Mouse (Mus musculus) limb, embryonic 11.5 days (tissue): ENCODE measurements around the gene Pappa. TPM values are rescaled to one million over a fixed set of nuclear protein-coding genes. Genes with fewer than 3 reads are reported as not detected.

Experiments used
- ATAC-seq: fragments of 200-750 bp; cut with Nextera tagmentation; 2 replicates; pipeline ENCODE4 v1.8.0; 2017; ENCODE audit warnings: low read depth; ENCODE audit not compliant: insufficient number of reproducible peaks, low FRiP score, low TSS enrichment
- DNase-seq: peaks from one replicate; pipeline ENCODE4 v3.0.0-alpha.2; 2015; ENCODE audit warnings: low spot score
- H3K27ac ChIP-seq: fragments of 300-500 bp; sonication (generic); replicated peaks from 2 replicates; pipeline ENCODE4 v1.5.1; 2014; ENCODE audit warnings: low read depth, mild to moderate bottlenecking, low read length
- H3K27me3 ChIP-seq: fragments of 300-500 bp; sonication (generic); 2 replicates; pipeline ENCODE4 v1.6.1; 2014; ENCODE audit warnings: mild to moderate bottlenecking, low read length, mixed read lengths; ENCODE audit not compliant: control insufficient read depth, insufficient read depth
- H3K36me3 ChIP-seq: fragments of 300-500 bp; sonication (generic); 2 replicates; pipeline ENCODE4 v1.6.1; 2014; ENCODE audit warnings: mild to moderate bottlenecking, low read length, moderate library complexity, mixed read lengths; ENCODE audit not compliant: control insufficient read depth, insufficient read depth
- H3K4me1 ChIP-seq: fragments of 300-500 bp; sonication (generic); 2 replicates; pipeline ENCODE4 v1.6.1; 2014; ENCODE audit warnings: low read length, mixed read lengths; ENCODE audit not compliant: control insufficient read depth, insufficient read depth
- H3K4me2 ChIP-seq: fragments of 300-500 bp; sonication (generic); 2 replicates; pipeline ENCODE4 v1.6.1; 2014; ENCODE audit warnings: low read depth, mild to moderate bottlenecking, moderate library complexity; ENCODE audit not compliant: severe bottlenecking
- H3K4me3 ChIP-seq: fragments of 300-500 bp; sonication (generic); 2 replicates; pipeline ENCODE4 v1.5.1; 2014; ENCODE audit warnings: low read depth, low read length
- H3K9ac ChIP-seq: fragments of 300-500 bp; sonication (generic); 2 replicates; pipeline ENCODE4 v1.6.1; 2014; ENCODE audit warnings: mild to moderate bottlenecking, low read length
- H3K9me3 ChIP-seq: fragments of 300-500 bp; sonication (generic); 2 replicates; pipeline ENCODE4 v1.6.1; 2016; ENCODE audit warnings: low read length; ENCODE audit not compliant: control insufficient read depth
- WGBS: fragments of 180-500 bp; shearing (Covaris S2); extraction: QIAGEN DNeasy Blood & Tissue Kit; methylation state at CpG from one replicate; pipeline ENCODE4 v1.1.7; 2014; 5-methylcytosine and 5-hydroxymethylcytosine counted together
- polyA plus RNA-seq: library from polyadenylated mRNA; unstranded; fragments of >200 nt; fragmentation: Nextera tagmentation; extraction: Ambion mirVana; gene quantifications from 2 replicates; pipeline ENCODE4 v1.2.1, GENCODE M21; 2014

Pappa gene
- polyA plus RNA-seq, 1 experiment from 2014 or later: 0.68 TPM

DNA sequence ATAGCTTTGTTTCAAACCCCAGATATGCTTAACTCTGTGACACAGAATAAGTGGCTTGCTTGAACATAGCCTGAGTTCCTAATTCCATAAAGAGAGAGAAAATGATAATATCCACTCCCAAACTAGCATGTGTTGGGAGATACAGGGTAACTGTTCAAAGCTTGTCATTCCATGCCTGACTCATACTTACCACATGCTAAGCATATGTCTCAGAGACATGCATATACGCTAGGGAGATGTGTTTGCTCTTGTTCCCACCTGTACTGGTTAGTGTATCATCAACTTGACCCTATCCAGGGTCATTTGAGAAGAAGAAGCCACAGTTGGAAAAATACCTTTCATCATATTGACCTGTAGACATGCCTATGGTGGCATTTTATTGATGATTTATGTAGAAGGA is 63.7 kb downstream of the Pappa start:
- Histone ChIP-seq H3K9me3 (no peaks in the 10 kb centered on the region), H3K4me3 (no peak overlapping the region), H3K36me3 (no peaks in the 10 kb centered on the region), H3K27me3 (no peaks in the 10 kb centered on the region), H3K4me2 (no peak overlapping the region), H3K4me1 (0 out of 2 replicates have a peak, but pooled peaks cover 2% of the 10 kb centered on the region), H3K27ac (no peak overlapping the region), H3K9ac (no peak overlapping the region)
- DNase-seq (no peak), ATAC-seq (no peak)
- 93% methylated on average over 1 of the region's 1 CpGs for WGBS

GRCm38 (mm10) chr4:65188921-65189485 is 65.0 kb downstream of the Pappa start:
- no peak overlapping the region for H3K27ac ChIP-seq
- H3K9ac ChIP-seq: no peak overlapping the region
- no peak overlapping the region for H3K4me2 ChIP-seq
- no peak for DNase-seq
- no peaks in the 10 kb centered on the region for H3K36me3 ChIP-seq
- H3K4me3 ChIP-seq: no peak overlapping the region
- no peaks in the 10 kb centered on the region for H3K27me3 ChIP-seq
- 0 out of 2 replicates have a peak, but pooled peaks cover 2% of the 10 kb centered on the region for H3K4me1 ChIP-seq
- 73% methylated on average over 6 of the region's 6 CpGs for WGBS
- ATAC-seq: no peak
- H3K9me3 ChIP-seq: no peaks in the 10 kb centered on the region

DNA sequence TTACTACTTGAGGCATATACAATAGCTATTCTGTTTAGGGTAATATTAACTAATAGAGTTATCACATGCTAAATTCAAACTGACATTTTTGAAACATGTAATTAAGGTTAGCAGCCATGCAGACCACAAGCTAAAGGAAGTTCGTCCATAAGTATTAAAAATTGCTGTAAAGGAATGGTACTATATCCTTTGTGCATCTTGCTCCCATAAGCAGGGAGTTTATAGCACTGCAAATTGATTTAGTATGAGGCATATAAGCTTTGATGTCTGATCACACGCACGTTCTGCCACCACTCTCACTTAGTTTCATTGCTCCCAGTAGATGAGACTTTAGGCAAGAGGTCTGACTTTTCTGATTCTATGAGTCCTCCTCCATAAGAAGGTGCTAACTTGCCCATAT is 68.8 kb downstream of the Pappa start:
- Histone ChIP-seq H3K9ac (no peak overlapping the region), H3K27me3 (no peaks in the 10 kb centered on the region), H3K36me3 (no peaks in the 10 kb centered on the region), H3K4me2 (no peak overlapping the region), H3K4me1 (0 out of 2 replicates have a peak, but pooled peaks cover 2% of the 10 kb centered on the region), H3K4me3 (no peak overlapping the region), H3K27ac (no peak overlapping the region), H3K9me3 (no peaks in the 10 kb centered on the region)
- DNase-seq (peak; percentile 22), ATAC-seq (peak; percentile 79)
- WGBS: 35% methylated on average over 3 of the region's 3 CpGs

DNA sequence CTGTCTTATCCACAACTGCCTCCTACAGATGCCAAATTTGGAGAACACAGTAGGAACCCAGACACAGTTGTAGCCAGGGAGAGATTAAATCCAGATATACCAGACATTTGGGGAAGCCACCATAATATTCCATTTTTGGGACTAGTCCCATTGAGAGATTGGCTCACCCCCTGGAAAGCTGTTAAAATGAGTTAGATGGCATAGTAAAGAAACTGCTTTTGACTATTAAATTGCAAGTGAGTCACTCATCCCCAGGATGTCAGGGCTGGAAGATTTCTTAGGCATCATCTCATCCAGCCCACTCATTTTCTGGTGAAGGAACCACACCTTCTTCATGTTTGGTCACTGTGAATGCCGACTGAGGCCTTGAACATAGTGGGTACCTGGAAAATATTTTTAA is 72.0 kb downstream of the Pappa start:
- H3K27me3 ChIP-seq: no peaks in the 10 kb centered on the region
- WGBS: 79% methylated on average over 1 of the region's 1 CpGs
- ATAC-seq: no peak
- H3K4me3 ChIP-seq: no peak overlapping the region
- H3K27ac ChIP-seq: no peak overlapping the region
- H3K4me1 ChIP-seq: 0 out of 2 replicates have a peak, but pooled peaks cover 2% of the 10 kb centered on the region
- no peak overlapping the region for H3K4me2 ChIP-seq
- no peak overlapping the region for H3K9ac ChIP-seq
- DNase-seq: no peak
- no peaks in the 10 kb centered on the region for H3K36me3 ChIP-seq
- H3K9me3 ChIP-seq: no peaks in the 10 kb centered on the region

- Histone ChIP-seq H3K36me3 (no peaks in the 10 kb centered on the region), H3K4me3 (no peak overlapping the region), H3K9me3 (no peaks in the 10 kb centered on the region), H3K27ac (no peak overlapping the region), H3K4me2 (no peak overlapping the region), H3K27me3 (no peaks in the 10 kb centered on the region), H3K9ac (no peak overlapping the region), H3K4me1 (no peaks in the 10 kb centered on the region)
- no peak for DNase-seq
- WGBS: 86% methylated on average over 5 of the region's 5 CpGs
- ATAC-seq: no peak
Observed at GRCm38 (mm10) chr4:65203666-65204065, 79.7 kb downstream of the Pappa start.

GRCm38 (mm10) chr4:65205446-65205845 is 81.5 kb downstream of the Pappa start:
- WGBS: 80% methylated on average over 2 of the region's 2 CpGs

DNA sequence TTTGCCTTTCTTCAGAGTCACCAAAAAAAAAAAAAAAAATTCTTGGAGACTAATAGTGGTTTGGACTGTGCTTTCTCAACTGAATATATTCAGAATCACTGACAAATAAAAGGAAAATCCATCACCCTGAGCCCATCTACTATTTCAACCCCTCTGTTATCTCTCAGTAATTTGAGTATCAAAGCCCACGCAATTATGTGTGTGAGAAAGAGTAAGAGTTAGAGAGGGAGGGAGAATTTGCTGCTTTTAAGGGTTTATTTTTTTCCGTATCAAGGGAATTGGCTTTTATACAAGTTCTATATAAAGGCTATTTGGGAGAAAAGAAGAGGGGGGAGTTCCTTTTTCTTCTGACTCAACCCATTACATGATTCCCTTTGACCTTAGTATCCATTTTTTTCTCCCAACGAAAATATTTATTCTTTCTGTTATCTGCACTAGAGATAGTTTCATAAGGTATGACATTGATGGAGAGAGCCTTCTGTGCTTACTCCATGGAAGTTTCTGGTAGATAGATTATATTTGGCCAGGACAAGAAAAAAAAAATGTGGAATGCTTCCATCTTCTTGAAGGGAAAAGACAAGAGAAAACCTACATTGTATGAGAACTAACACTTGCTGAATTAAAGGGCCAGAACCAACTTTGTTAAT is 85.5 kb downstream of the Pappa start:
- no peak overlapping the region for H3K4me2 ChIP-seq
- no peak for ATAC-seq
- DNase-seq: no peak
- H3K27ac ChIP-seq: no peak overlapping the region
- no peaks in the 10 kb centered on the region for H3K36me3 ChIP-seq
- H3K4me1 ChIP-seq: no peaks in the 10 kb centered on the region
- H3K27me3 ChIP-seq: no peaks in the 10 kb centered on the region
- H3K4me3 ChIP-seq: no peak overlapping the region
- no peaks in the 10 kb centered on the region for H3K9me3 ChIP-seq
- 80% methylated on average over 3 of the region's 3 CpGs for WGBS
- H3K9ac ChIP-seq: no peak overlapping the region

More at GRCm38 (mm10) chr4:65205446-65205845, 81.5 kb downstream of the Pappa start:
- no peak overlapping the region for H3K4me3 ChIP-seq
- no peaks in the 10 kb centered on the region for H3K9me3 ChIP-seq
- H3K4me1 ChIP-seq: no peaks in the 10 kb centered on the region
- ATAC-seq (no peak), DNase-seq (no peak)
- no peak overlapping the region for H3K4me2 ChIP-seq
- no peaks in the 10 kb centered on the region for H3K27me3 ChIP-seq
- no peak overlapping the region for H3K9ac ChIP-seq
- H3K27ac ChIP-seq: no peak overlapping the region
- no peaks in the 10 kb centered on the region for H3K36me3 ChIP-seq

DNA sequence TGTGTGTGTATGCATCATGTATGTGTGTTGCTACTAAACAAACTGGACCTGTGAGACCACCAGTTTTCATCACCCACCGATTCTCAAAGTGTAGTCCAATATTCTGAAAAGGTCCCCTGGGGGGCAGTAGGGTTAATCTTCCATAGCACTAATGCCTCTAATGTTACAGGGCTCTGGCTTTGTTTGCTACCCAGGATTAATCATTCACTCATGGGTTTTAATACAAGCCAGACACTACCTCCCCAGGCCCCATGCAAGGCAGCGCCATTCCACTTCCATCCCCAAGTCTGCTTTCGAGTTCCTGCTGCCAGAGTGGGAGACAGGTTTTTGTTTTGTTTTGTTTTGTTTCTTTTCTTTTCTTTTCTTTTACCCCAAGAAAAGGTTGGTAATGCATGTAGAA is 92.7 kb downstream of the Pappa start:
- H3K36me3 ChIP-seq: no peaks in the 10 kb centered on the region
- 7% methylated on average over 3 of the region's 3 CpGs for WGBS
- H3K4me1 ChIP-seq: peaks cover 3% of the 10 kb centered on the region
- no peak overlapping the region for H3K27ac ChIP-seq
- no peak overlapping the region for H3K4me2 ChIP-seq
- no peak overlapping the region for H3K4me3 ChIP-seq
- H3K27me3 ChIP-seq: no peaks in the 10 kb centered on the region
- DNase-seq (peak; percentile 52), ATAC-seq (no peak)
- no peak overlapping the region for H3K9ac ChIP-seq
- H3K9me3 ChIP-seq: no peaks in the 10 kb centered on the region
